Mouse (Mus musculus) midbrain, embryonic 12.5 days (tissue): Measurements from ENCODE around the gene Pif1. TPM values are rescaled to one million over a fixed set of nuclear protein-coding genes. Genes with fewer than 3 reads are reported as not detected.

Experiments
- ATAC-seq: fragments of 200-750 bp; cut with Nextera tagmentation; 2 replicates; pipeline ENCODE4 v1.8.0; 2017; ENCODE audit warnings: low read depth, moderate TSS enrichment, moderate library complexity; ENCODE audit not compliant: low FRiP score
- H3K27ac ChIP-seq: fragments of 300-500 bp; sonication (generic); replicated peaks from 2 replicates; pipeline ENCODE4 v1.5.1; 2016; ENCODE audit warnings: mild to moderate bottlenecking
- H3K27me3 ChIP-seq: fragments of 300-500 bp; sonication (generic); 2 replicates; pipeline ENCODE4 v1.6.1; 2016; ENCODE audit warnings: mild to moderate bottlenecking
- H3K36me3 ChIP-seq: fragments of 300-500 bp; sonication (generic); 2 replicates; pipeline ENCODE4 v1.6.1; 2016
- H3K4me1 ChIP-seq: fragments of 300-500 bp; sonication (generic); 2 replicates; pipeline ENCODE4 v1.6.1; 2016
- H3K4me2 ChIP-seq: fragments of 300-500 bp; sonication (generic); replicated peaks from 2 replicates; pipeline ENCODE4 v1.6.1; 2016; ENCODE audit warnings: mild to moderate bottlenecking, moderate library complexity
- H3K4me3 ChIP-seq: fragments of 300-500 bp; sonication (generic); 2 replicates; pipeline ENCODE4 v1.5.1; 2016; ENCODE audit warnings: mild to moderate bottlenecking
- H3K9ac ChIP-seq: fragments of 300-500 bp; sonication (generic); replicated peaks from 2 replicates; pipeline ENCODE4 v1.6.1; 2016; ENCODE audit warnings: mild to moderate bottlenecking, moderate library complexity
- H3K9me3 ChIP-seq: fragments of 300-500 bp; sonication (generic); 2 replicates; pipeline ENCODE4 v1.6.1; 2016; ENCODE audit warnings: mild to moderate bottlenecking
- WGBS: fragments of 180-500 bp; shearing (Covaris S2); methylation state at CpG from one replicate; pipeline ENCODE4 v1.1.7; 2016; 5-methylcytosine and 5-hydroxymethylcytosine counted together
- polyA plus RNA-seq: library from polyadenylated mRNA; unstranded; fragments of >200 nt; fragmentation: Nextera tagmentation; extraction: Ambion mirVana; gene quantifications from 2 replicates; pipeline ENCODE4 v1.2.1, GENCODE M21; 2016

Pif1 gene
- polyA plus RNA-seq, 1 experiment from 2014 or later = 24.0 TPM

DNA sequence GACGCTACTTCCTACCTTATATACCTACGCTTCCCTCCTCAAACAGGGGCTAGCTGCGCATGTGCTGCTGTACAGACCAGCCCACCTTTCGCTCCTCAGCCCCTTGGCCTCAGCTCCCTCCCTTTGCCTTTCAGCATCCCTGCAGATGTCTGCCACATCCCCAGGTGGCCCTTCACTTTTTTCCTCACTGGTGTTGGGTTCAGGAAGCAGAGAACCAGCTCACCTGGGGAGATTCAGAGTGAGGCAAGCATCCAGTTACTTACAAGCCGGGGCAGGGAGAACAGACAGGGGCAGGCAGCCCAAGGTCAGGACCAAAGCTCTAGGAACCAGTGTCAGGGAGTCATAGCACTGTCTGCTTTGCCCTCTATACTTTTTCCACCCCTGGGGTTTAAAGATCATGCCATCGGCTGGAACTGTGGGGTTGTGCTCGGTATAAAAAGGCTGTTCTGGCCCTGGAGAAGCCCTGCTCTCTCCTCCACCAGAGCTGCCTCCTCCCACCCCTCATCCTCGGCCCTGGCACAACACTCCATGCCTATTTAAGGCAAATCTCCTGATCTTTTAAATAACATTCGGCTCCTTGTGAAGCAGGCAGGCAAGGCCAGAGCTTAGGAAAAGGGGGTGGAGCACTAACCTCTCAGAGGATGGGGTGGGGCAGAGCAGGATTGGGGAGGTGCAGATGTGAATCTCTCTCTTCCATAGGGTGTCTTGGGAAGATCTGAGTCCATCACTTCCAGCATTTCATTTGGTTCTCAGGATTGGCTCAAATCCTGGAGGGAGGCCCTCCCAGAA, 19.6 kb downstream of the Pif1 start:
- Histone ChIP-seq H3K27me3 (peaks cover 15% of the 10 kb centered on the region), H3K36me3 (no peaks in the 10 kb centered on the region), H3K9me3 (no peaks in the 10 kb centered on the region), H3K4me2 (no peak overlapping the region), H3K4me3 (no peak overlapping the region), H3K4me1 (peaks cover 3% of the 10 kb centered on the region; the same call in 1 of the 2 replicates), H3K27ac (no peak overlapping the region), H3K9ac (no peak overlapping the region)
- ATAC-seq = no peak
- WGBS = 32% methylated on average over 9 of the region's 9 CpGs

DNA sequence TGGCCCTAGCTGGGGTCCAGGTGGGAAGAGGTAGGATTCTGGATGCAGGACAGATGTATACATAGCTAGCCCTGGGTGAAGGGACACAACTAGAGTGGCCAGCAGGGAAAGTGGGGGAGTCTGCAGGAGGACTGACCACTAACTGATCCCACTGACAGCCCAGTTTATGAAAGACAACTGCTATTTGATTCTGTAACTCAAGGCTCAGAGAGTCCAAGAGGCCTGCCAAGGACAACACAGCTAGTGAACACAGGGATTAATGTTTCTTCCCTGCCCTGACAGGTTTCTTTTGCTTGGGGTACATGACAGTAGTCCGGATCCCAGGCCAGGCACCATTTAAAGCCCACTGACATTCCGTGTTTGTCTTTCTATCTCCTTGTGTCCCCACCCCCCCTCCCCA, 20.2 kb downstream of the Pif1 start:
- Histone ChIP-seq H3K9ac (no peak overlapping the region), H3K4me3 (no peak overlapping the region), H3K27me3 (peaks cover 15% of the 10 kb centered on the region), H3K4me2 (no peak overlapping the region), H3K27ac (no peak overlapping the region), H3K36me3 (no peaks in the 10 kb centered on the region), H3K4me1 (peaks cover 3% of the 10 kb centered on the region; the same call in 1 of the 2 replicates), H3K9me3 (no peaks in the 10 kb centered on the region)
- WGBS = 42% methylated on average over 2 of the region's 2 CpGs
- ATAC-seq = no peak

DNA sequence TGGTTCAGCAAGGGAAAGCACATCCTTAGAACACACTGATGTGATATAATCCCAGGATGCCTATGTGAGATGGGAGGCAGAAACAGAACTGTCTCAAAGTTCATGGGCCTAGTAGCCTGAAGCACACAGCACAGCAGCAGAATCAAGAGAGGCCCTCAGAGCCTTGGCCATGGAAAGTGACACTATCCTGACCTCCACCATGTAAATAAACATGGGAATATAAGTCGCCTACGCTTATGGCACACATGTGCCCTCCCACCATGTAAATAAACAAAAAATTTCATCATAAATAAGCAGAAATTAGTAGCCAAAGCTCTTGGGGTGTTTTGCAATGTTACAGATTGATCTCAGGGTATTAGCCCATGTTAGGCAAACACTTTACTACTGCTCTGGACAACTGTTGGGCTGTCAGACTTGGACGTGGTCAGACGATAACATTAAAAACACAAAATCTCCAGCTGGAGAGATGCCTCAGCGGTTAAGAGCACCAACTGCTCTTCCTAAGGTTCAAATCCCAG, 25.1 kb downstream of the Pif1 start:
- Histone ChIP-seq H3K9ac (no peak overlapping the region), H3K4me2 (no peak overlapping the region), H3K4me3 (no peak overlapping the region), H3K27me3 (peaks cover 8% of the 10 kb centered on the region; the same call in 1 of the 2 replicates), H3K27ac (no peak overlapping the region), H3K4me1 (no peaks in the 10 kb centered on the region), H3K9me3 (no peaks in the 10 kb centered on the region), H3K36me3 (no peaks in the 10 kb centered on the region)
- 93% methylated on average over 5 of the region's 5 CpGs for WGBS
- no peak for ATAC-seq

DNA sequence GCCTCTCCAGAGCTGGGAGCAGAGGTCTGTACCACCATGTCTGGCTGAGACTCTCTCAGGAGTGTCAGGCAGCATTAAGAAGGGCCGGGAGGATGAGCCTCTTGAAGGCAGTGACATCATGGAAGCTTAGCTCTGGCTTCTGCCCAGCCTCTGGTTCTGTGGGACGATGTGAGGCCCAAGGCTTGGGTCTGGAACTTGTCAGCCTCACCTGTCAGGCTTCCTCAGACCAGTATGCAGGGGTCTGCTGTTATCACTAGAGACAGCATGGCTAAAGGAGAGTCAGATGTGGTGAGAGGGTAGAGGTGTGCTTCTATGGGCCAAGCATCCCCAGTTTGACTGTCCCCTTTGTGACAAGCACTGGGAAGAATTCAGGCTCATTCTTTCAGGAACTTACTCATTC, 26.1 kb downstream of the Pif1 start:
- Histone ChIP-seq H3K27me3 (0 out of 2 replicates have a peak, but pooled peaks cover 2% of the 10 kb centered on the region), H3K9ac (no peak overlapping the region), H3K4me3 (no peak overlapping the region), H3K4me1 (no peaks in the 10 kb centered on the region), H3K9me3 (no peaks in the 10 kb centered on the region), H3K36me3 (no peaks in the 10 kb centered on the region), H3K27ac (no peak overlapping the region), H3K4me2 (no peak overlapping the region)
- ATAC-seq = no peak
- 64% methylated on average over 2 of the region's 2 CpGs for WGBS

DNA sequence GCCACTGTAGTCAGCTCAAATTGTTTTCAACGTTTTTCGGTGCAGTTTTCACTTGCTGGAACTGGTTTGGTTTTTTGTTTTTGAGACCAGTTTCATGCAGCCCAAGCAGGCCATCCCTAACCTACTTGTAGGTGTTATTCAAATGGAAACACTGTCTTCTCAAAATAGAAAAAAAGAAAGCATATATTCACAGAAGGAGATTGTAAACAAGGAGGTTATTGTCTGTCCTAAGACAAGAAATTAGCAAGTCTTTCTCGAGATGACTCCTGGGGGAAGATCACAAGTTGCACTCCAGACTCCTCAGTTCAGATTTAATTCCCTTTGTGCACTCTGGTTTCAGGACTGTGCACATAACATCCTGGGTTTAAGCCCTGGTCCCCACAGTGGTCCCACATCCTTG, 32.4 kb downstream of the Pif1 start:
- no peak overlapping the region for H3K9ac ChIP-seq
- no peak overlapping the region for H3K4me2 ChIP-seq
- no peak overlapping the region for H3K4me3 ChIP-seq
- H3K9me3 ChIP-seq = no peaks in the 10 kb centered on the region
- no peak for ATAC-seq
- H3K27ac ChIP-seq = no peak overlapping the region
- H3K36me3 ChIP-seq = no peaks in the 10 kb centered on the region
- H3K4me1 ChIP-seq = no peaks in the 10 kb centered on the region
- WGBS = 68% methylated on average over 3 of the region's 3 CpGs
- no peaks in the 10 kb centered on the region for H3K27me3 ChIP-seq

DNA sequence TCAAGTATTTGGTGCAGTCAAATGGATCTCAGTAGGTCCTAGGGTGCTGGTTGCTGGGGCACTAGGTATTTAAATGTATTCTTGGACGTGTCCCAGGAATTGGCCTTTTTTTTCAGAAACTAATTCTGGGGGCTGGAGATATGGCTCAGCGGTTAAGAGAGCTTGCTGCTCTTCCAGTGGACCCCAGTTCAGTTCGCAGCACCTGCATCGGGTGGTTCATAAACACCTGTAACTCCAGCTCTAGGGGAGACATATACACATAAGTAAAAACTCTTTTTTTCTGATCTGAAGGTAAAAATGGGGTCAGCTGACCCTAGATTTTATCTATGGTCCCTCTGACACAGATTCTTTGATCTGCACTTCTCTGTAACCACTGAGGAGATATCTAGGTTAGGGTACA, 34.2 kb downstream of the Pif1 start:
- Histone ChIP-seq H3K9me3 (no peaks in the 10 kb centered on the region), H3K9ac (no peak overlapping the region), H3K4me2 (no peak overlapping the region), H3K36me3 (no peaks in the 10 kb centered on the region), H3K27ac (no peak overlapping the region), H3K4me3 (no peak overlapping the region), H3K4me1 (no peaks in the 10 kb centered on the region), H3K27me3 (peaks cover 6% of the 10 kb centered on the region)
- 89% methylated on average over 4 of the region's 4 CpGs for WGBS
- no peak for ATAC-seq

DNA sequence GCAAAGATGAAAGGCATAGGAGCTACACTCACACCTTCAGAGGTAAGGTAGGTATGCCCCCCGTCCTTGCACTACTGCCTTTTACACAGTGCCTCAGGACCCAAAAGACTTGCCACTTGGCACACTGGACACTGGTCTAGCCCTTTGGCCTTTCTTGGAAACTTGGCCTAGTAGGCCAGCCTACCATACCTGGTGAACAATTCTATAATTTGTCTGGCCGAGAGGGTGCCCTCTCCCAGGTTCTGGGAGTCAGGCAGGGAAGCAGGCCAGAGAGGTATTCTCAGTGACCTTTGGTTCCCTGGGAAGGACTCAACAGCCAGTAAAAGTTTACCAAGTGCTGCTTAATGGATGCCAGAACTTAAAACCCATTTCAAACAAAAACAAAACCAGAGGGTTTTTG, 34.7 kb downstream of the Pif1 start:
- ATAC-seq = no peak

DNA sequence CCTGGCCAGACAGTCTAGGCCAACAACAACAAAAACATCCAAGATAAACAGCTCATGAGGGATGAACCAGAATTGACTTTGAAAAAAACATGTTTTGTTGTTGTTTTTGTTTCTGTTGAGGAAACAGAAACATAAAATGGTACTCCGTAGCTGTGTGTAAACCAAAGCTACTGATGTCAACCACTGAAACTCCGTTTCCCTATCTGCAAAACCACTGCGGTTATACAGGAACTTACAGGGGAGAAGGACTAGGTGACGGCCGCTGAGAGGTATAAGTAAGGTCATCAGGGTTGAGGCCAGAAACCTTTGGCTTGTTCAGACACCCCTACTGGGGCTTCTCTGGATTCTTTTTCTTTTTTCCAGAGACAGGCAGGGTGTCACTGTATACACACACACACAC, 35.9 kb downstream of the Pif1 start:
- Histone ChIP-seq H3K36me3 (no peaks in the 10 kb centered on the region), H3K4me3 (no peak overlapping the region), H3K9ac (no peak overlapping the region), H3K4me2 (no peak overlapping the region), H3K9me3 (no peaks in the 10 kb centered on the region), H3K4me1 (no peaks in the 10 kb centered on the region), H3K27me3 (peaks cover 18% of the 10 kb centered on the region), H3K27ac (no peak overlapping the region)
- ATAC-seq = no peak
- 88% methylated on average over 5 of the region's 5 CpGs for WGBS

More for the DNA sequence above, 34.7 kb downstream of the Pif1 start:
- 90% methylated on average over 2 of the region's 2 CpGs for WGBS
- no peaks in the 10 kb centered on the region for H3K36me3 ChIP-seq
- H3K27me3 ChIP-seq = peaks cover 9% of the 10 kb centered on the region
- H3K4me3 ChIP-seq = no peak overlapping the region
- no peaks in the 10 kb centered on the region for H3K9me3 ChIP-seq
- H3K4me2 ChIP-seq = no peak overlapping the region
- no peaks in the 10 kb centered on the region for H3K4me1 ChIP-seq
- no peak overlapping the region for H3K9ac ChIP-seq
- H3K27ac ChIP-seq = no peak overlapping the region

DNA sequence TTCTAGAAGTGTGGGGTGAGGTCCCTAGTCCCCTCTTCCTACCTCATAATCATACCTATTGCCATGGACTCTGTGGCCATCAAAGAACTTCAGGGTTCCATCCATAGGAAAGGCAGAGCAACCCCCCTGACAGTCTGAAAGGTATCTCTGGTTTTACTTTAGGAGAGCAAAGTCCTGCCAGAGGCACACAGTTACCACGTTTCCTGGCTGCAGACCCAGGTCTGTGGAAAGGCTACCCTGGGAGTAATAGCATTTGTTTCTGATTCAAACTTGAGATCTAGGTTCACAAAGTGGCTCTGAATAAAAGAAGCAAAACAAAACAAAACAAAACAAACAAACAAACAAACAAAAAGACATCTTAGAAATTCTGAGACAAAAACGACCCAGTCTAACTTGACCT, 37.3 kb downstream of the Pif1 start:
- Histone ChIP-seq H3K9ac (no peak overlapping the region), H3K27me3 (peaks cover 30% of the 10 kb centered on the region), H3K4me1 (peaks cover 4% of the 10 kb centered on the region), H3K4me2 (no peak overlapping the region), H3K27ac (no peak overlapping the region), H3K9me3 (no peaks in the 10 kb centered on the region), H3K36me3 (no peaks in the 10 kb centered on the region), H3K4me3 (no peak overlapping the region)
- no peak for ATAC-seq
- 71% methylated on average over 2 of the region's 2 CpGs for WGBS

DNA sequence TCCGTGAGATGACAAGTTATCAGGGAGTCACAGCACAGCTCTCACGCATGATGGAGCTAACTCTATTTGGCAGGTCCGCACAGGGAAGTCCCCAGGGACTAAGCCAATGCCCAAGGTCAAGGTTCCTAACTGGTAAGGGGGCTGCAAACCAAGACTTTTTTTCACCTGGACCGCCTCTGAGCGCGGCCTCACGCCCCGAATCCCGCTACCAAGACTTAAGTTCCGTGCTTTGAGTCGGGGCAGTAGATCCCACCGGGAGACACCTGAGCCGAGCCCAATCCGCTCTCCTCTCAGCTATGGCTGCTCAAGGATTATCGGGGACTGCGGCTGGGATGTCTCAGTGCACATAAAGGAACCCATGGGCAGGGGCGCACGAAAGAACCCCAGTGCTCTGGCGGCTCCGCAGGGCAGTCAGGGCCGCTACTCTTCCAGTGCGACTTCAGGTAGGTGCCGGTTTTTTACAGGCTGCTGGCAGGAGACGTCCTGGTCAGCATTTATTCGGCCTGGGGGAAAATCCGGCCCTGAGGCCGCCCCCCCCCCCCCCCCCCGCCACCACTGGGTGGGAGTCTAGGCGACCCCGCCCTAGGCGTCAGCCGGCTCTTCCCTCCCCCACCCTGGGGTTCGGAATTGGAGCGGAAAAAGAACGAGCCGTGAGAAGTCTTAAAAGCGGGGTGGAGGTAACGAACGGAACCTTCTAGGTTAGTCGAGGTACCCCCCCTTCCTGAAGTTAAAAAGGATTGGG, 42.2 kb downstream of the Pif1 start, which contains the start of gene Rbpms2:
TSS of gene Rbpms2 (plus strand) at position 624 of the 742 bp plus-strand sequence.
- Histone ChIP-seq H3K9ac (peak within 1 kb of the TSS; percentile 70), H3K4me3 (peak within 1 kb of the TSS; percentile 57), H3K4me1 (peaks cover 18% of the 10 kb centered on the region), H3K9me3 (no peaks in the 10 kb centered on the region), H3K27ac (no peak within 1 kb of the TSS), H3K36me3 (no peaks in the 10 kb centered on the region), H3K27me3 (peaks cover 74% of the 10 kb centered on the region), H3K4me2 (peak within 1 kb of the TSS; percentile 93)
- ATAC-seq = no peak
- 2% methylated on average over 39 of the region's 40 CpGs for WGBS

DNA sequence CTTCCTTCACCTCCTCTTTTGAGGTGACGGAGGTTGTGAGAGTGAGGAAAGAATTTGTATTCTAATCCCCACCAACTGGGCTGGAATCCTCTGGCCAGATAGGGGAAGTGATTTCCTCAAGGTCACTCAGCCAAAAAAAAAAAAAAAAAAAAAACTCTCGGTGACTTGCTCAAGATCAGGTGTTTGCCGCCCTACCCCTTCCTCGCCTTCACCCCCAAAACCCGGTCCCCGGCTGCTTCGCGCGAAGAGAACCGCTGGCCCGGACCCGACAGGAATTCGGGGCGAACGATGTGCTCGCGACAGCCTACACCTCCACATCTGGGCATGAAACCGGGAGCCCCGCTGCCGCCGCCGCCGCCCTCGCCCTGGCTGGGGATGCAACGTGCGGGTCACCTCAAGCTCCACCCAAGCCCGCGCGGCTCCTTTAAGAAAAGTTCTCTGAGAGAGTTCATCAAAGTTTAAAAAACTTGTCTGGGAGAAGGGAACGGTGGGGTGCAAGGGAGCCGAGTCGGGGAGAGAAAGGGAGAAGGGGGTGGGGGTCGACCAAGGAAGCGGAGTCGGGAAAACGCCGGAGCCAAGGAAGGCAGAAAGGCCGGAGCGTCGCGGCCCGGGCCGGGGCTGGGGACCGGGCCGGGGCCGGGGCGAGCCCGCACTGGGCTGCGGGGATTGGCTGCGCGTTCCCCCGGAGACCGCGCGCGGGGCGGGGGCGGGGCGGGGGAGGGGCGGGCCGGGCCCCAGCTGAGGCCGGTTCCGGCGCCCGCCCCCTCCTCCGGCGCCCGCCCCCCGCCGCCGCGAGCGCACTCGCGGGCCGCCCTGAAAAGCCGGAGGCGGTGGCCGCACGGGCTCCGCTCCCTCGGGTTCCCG, 43.0 kb downstream of the Pif1 start:
- Histone ChIP-seq H3K36me3 (no peaks in the 10 kb centered on the region), H3K4me2 (peak overlapping the region; percentile 93), H3K4me1 (peaks cover 18% of the 10 kb centered on the region), H3K27me3 (peaks cover 74% of the 10 kb centered on the region), H3K27ac (no peak overlapping the region), H3K9ac (peak overlapping the region; percentile 70), H3K9me3 (no peaks in the 10 kb centered on the region), H3K4me3 (peak overlapping the region; percentile 57)
- under 1% methylated on average over 39 of the region's 83 CpGs for WGBS
- peak; percentile 81 for ATAC-seq
